Mouse (Mus musculus) heart, embryonic 13.5 days (tissue): ENCODE results near the gene Smndc1. TPM values are rescaled to one million over a fixed set of nuclear protein-coding genes. Genes with fewer than 3 reads are reported as not detected.

ENCODE experiments used
- ATAC-seq: fragments of 200-750 bp; cut with Nextera tagmentation; 2 replicates; pipeline ENCODE4 v1.8.0; 2017; ENCODE audit warnings: moderate TSS enrichment; ENCODE audit not compliant: insufficient number of reproducible peaks, low FRiP score, low TSS enrichment; ENCODE audit errors: extremely low read depth
- H3K27ac ChIP-seq: fragments of 300-500 bp; sonication (generic); replicated peaks from 2 replicates; pipeline ENCODE4 v1.5.1; 2015; ENCODE audit warnings: moderate library complexity, mild to moderate bottlenecking, inconsistent platforms
- H3K27me3 ChIP-seq: fragments of 300-500 bp; sonication (generic); replicated peaks from 2 replicates; pipeline ENCODE4 v1.6.1; 2015; ENCODE audit warnings: mild to moderate bottlenecking, inconsistent platforms
- H3K36me3 ChIP-seq: fragments of 300-500 bp; sonication (generic); 2 replicates; pipeline ENCODE4 v1.6.1; 2015; ENCODE audit warnings: mild to moderate bottlenecking, inconsistent platforms
- H3K4me1 ChIP-seq: fragments of 300-500 bp; sonication (generic); 2 replicates; pipeline ENCODE4 v1.6.1; 2015; ENCODE audit warnings: inconsistent platforms
- H3K4me2 ChIP-seq: fragments of 300-500 bp; sonication (generic); 2 replicates; pipeline ENCODE4 v1.6.1; 2015; ENCODE audit warnings: inconsistent platforms, mild to moderate bottlenecking, moderate library complexity
- H3K4me3 ChIP-seq: fragments of 300-500 bp; sonication (generic); 2 replicates; pipeline ENCODE4 v1.5.1; 2015; ENCODE audit warnings: moderate library complexity, mild to moderate bottlenecking, inconsistent platforms
- H3K9ac ChIP-seq: fragments of 300-500 bp; sonication (generic); 2 replicates; pipeline ENCODE4 v1.6.1; 2015; ENCODE audit warnings: inconsistent platforms, mild to moderate bottlenecking, moderate library complexity
- H3K9me3 ChIP-seq: fragments of 300-500 bp; sonication (generic); 2 replicates; pipeline ENCODE4 v1.6.1; 2016; ENCODE audit warnings: inconsistent platforms
- WGBS: fragments of 180-500 bp; shearing (Covaris S2); methylation state at CpG from one replicate; pipeline ENCODE4 v1.1.7; 2015; ENCODE audit warnings: mixed read lengths; 5-methylcytosine and 5-hydroxymethylcytosine counted together
- polyA plus RNA-seq: library from polyadenylated mRNA; unstranded; fragments of >200 nt; fragmentation: Nextera tagmentation; extraction: Ambion mirVana; gene quantifications from 2 replicates; pipeline ENCODE4 v1.2.1, GENCODE M21; 2015

Smndc1 gene
- polyA plus RNA-seq, 1 experiment from 2014 or later: 27.8 TPM

DNA sequence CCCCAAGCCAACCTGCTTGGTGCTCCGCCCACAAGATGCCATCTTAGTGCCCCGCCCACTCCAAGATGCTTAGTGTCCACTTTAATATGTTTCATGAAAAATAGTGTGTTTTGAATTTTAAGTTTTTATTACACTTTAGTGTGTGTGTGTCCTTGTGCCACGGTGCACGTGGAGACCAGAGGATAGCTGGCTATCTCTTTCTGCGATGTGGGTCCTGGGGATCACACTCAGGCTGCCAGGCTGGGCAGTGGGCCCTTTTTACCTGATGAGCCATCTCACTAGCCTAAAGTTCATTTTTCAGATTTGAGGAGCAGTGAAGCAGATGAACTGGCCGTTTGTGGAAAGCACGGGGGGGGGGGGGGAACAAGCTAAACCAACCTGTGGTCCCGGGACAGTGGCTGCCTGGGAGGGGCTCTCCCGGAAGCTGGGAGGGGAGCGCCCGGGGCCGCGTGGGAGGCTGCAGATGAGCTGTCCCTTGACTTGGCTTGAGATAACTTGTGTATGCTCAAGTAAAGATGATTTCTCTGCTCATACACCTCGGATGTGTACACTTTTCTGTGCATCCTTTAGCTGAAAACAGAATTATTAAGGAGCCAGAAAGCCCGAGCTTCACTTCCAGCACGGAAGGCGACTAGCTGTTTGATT, 19.4 kb upstream of the Smndc1 start:
- Histone ChIP-seq H3K9me3 (no peaks in the 10 kb centered on the region), H3K4me2 (peak overlapping the region; percentile 48), H3K27me3 (no peaks in the 10 kb centered on the region), H3K4me3 (0 out of 2 replicates have a peak overlapping the region, but pooled peaks have one; percentile 7), H3K9ac (peak overlapping the region; percentile 47), H3K27ac (0 out of 2 replicates have a peak overlapping the region, but pooled peaks have one; percentile 26), H3K36me3 (no peaks in the 10 kb centered on the region), H3K4me1 (peaks cover 43% of the 10 kb centered on the region)
- WGBS: 44% methylated on average over 17 of the region's 17 CpGs
- ATAC-seq: no peak

DNA sequence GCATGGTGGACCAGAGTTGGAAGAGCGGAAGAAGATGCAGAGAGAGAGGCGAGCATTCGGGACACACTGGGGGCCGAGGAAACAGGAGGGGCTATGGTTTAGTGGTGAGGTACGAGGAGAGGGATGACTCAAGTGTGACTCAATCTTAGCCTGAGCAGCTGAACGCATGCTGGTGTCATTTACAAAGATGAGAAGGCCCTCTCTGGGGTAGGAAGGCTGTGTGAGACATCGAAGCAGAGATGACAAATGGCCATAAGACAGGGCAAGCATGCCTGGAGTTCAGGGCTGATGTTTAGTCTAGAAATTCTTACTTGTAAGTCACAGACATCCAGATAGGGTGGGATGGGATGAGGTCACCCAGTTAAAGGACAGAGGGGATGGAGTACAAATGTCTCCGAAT, 18.0 kb upstream of the Smndc1 start:
- H3K4me2 ChIP-seq: no peak overlapping the region
- no peaks in the 10 kb centered on the region for H3K36me3 ChIP-seq
- H3K4me1 ChIP-seq: peaks cover 33% of the 10 kb centered on the region
- no peak overlapping the region for H3K27ac ChIP-seq
- no peak overlapping the region for H3K9ac ChIP-seq
- no peaks in the 10 kb centered on the region for H3K27me3 ChIP-seq
- no peak overlapping the region for H3K4me3 ChIP-seq
- ATAC-seq: no peak
- H3K9me3 ChIP-seq: no peaks in the 10 kb centered on the region
- WGBS: 82% methylated on average over 8 of the region's 8 CpGs

DNA sequence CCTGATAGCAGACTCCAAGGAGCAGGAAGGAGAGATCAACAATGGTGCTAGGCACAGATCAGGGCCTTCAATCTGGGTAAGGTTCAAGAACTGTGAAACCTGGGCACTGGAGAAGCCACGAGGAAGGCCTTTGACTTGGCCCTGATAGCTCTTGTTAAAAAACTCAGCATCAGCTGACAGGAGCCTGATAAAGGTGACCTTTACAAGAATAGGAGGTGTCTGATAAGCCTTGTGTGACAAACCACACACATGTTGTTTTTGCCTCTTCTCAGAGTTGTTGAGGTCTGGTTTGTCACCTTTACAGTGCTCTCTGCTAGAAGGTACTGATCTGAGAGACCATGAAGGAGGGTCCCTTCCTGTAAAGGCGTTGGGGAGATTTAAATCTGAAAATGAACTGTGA, 17.0 kb upstream of the Smndc1 start:
- ATAC-seq: no peak
- Histone ChIP-seq H3K9me3 (no peaks in the 10 kb centered on the region), H3K27me3 (no peaks in the 10 kb centered on the region), H3K9ac (no peak overlapping the region), H3K27ac (no peak overlapping the region), H3K4me2 (no peak overlapping the region), H3K4me1 (peaks cover 29% of the 10 kb centered on the region), H3K36me3 (no peaks in the 10 kb centered on the region), H3K4me3 (no peak overlapping the region)
- 31% methylated on average over 2 of the region's 2 CpGs for WGBS

DNA sequence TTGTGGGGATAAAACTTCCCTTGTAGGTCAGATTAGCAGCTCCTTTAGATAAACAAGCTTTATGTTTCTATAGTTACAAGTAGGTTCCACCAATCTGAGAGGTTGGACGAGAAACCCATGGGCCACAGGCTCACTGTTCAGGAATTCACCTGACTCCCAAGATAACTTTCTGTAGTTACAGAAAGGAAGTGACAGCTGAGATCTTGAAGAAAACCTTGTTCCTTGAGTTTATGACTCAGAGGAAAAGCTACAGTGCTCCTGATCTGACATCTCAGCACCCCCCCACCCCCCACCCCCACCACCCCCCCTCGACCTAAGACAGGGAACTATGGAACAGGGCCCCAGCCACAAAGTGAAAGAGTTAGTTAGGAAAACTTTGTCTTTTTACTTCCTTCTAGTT, 15.4 kb upstream of the Smndc1 start:
- WGBS: 17% methylated on average over 2 of the region's 2 CpGs
- Histone ChIP-seq H3K27ac (no peak overlapping the region), H3K4me2 (no peak overlapping the region), H3K9ac (no peak overlapping the region), H3K36me3 (no peaks in the 10 kb centered on the region), H3K27me3 (no peaks in the 10 kb centered on the region), H3K4me1 (peaks cover 14% of the 10 kb centered on the region), H3K4me3 (no peak overlapping the region), H3K9me3 (no peaks in the 10 kb centered on the region)
- ATAC-seq: no peak

DNA sequence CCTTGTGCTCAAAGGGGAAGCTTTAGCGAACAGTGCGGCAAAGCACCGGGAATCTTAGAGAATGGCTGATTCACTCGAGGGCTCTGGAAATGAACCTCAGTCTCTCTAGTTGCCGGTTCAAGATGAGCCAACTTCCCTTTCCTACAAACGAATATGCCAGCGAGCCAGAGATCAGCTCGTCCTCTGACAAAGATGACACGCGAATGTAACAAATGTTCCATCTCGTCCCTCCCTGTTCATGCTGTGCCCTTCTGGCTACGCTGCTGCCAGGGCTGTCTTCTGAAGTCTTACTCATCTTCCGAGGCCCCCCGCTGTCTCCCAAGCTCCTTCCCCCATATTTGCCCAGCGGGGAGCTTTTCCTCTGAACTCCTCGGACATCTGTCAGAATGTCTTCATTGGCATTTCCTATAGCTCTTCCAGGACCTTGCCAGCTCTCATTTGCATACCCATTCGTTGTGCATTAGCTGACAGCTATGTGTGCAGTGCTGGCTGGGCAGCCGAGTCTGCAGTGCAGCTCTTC, 14.5 kb upstream of the Smndc1 start:
- no peak for ATAC-seq
- H3K4me1 ChIP-seq: peaks cover 5% of the 10 kb centered on the region
- no peaks in the 10 kb centered on the region for H3K27me3 ChIP-seq
- H3K9me3 ChIP-seq: no peaks in the 10 kb centered on the region
- H3K27ac ChIP-seq: no peak overlapping the region
- H3K4me3 ChIP-seq: no peak overlapping the region
- no peak overlapping the region for H3K9ac ChIP-seq
- 76% methylated on average over 18 of the region's 18 CpGs for WGBS
- H3K36me3 ChIP-seq: no peaks in the 10 kb centered on the region
- no peak overlapping the region for H3K4me2 ChIP-seq

DNA sequence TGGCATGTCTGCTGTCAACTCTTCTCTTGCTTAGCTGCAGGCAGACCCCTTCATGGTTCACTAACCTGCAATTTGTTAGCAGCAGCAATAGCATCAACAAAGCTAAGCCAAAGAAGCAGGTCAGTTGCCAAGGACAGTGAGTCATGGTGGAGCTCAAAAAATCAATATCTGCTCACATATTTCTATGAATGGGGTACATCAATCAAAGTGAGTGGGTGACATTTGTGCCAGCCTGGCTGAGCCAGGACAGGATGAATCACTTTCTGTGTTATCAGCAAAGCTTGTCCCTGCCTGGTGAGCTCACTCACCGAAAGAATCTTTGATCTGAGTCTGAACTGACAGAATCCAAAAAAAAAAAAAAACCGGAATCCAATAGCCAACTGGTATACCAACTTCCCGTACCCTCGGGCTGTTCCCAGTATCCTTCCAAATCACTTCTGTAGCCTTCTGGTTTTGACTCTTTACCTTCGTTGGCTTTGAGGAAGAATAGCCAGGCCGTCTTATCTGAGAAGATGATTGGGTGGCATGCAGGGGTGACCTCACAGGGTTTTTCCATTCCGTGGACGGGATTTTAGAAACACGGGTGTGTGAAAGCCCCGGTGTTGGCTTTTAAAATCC, 13.9 kb upstream of the Smndc1 start:
- Histone ChIP-seq H3K4me3 (no peak overlapping the region), H3K36me3 (no peaks in the 10 kb centered on the region), H3K27ac (no peak overlapping the region), H3K27me3 (no peaks in the 10 kb centered on the region), H3K4me2 (no peak overlapping the region), H3K9ac (no peak overlapping the region), H3K9me3 (no peaks in the 10 kb centered on the region), H3K4me1 (0 out of 2 replicates have a peak, but pooled peaks cover 3% of the 10 kb centered on the region)
- WGBS: 75% methylated on average over 10 of the region's 10 CpGs
- no peak for ATAC-seq

DNA sequence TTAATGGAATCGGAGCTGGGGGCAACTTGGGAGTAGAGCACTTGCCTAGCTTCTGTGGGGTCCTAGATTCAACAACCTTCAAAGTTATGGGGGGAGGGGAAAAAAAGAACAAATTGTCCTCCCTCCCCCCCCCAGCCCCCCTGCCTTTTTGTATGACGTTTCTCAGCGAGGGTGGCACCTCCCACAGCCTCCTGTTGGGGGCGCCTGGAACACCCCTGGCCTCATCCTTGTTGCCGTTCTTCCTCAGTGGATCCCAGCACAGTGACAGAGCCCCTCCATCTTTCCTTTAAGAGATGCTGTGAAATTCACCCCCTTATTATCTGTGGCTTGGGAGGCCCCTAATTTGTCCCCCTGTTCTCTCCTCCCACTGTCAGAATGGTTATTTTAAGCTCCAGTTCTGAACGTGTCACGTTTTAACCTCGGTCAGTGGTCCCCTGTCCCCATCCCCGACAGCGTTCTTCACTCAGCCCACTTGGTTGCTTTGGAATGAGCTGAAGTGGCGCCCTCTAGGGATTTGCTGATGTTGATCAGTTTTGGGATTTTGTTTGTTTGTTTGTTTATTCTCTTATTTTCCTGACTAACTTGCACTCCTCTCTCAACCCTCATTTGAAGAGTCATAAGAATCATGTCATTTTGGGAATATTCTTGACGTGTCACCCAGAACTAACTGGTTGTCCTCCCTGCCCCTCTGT, 12.5 kb upstream of the Smndc1 start:
- Histone ChIP-seq H3K4me1 (0 out of 2 replicates have a peak, but pooled peaks cover 3% of the 10 kb centered on the region), H3K27ac (no peak overlapping the region), H3K27me3 (no peaks in the 10 kb centered on the region), H3K36me3 (no peaks in the 10 kb centered on the region), H3K4me2 (no peak overlapping the region), H3K9me3 (no peaks in the 10 kb centered on the region), H3K9ac (no peak overlapping the region), H3K4me3 (no peak overlapping the region)
- 46% methylated on average over 12 of the region's 12 CpGs for WGBS
- ATAC-seq: no peak

DNA sequence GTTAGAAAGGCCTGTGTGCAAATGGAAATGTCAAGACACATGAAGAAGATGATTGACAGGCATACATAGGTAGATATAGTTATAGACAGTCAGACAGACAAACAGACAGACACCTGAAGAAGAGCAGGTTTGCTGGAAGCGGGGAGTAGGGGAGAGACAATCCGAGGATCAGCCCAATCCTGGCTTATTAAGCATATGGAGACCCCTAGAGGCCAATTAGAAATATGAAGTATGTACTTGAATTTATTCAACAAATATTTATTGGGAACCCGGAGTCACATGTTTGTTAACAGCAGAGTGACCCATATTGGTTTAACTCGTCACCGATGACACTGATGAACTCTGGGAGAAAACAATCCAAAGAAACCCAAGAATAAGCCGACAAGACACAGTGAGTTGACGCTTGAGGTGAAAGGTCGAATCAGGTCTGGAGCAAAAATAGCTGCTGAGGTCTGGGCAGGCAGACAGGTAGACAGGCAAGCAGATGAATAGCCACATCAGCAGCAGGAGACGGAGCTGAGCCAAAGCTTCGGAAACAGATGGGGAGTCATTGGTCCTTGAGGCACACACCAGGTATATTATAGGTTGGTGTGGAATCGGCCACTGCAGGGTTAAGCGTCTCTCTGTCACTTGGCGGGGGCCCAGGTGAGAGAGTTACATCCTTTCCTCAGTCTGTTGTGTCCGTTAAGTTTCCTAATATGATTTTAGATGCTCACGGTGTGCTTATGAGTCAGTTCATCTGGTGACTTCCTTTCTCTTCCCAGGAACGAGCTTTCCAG, 10.1 kb upstream of the Smndc1 start:
- no peak overlapping the region for H3K27ac ChIP-seq
- no peaks in the 10 kb centered on the region for H3K27me3 ChIP-seq
- H3K4me1 ChIP-seq: 0 out of 2 replicates have a peak, but pooled peaks cover 3% of the 10 kb centered on the region
- no peak overlapping the region for H3K4me3 ChIP-seq
- no peak overlapping the region for H3K9ac ChIP-seq
- H3K4me2 ChIP-seq: no peak overlapping the region
- H3K9me3 ChIP-seq: no peaks in the 10 kb centered on the region
- 75% methylated on average over 16 of the region's 16 CpGs for WGBS
- ATAC-seq: no peak
- H3K36me3 ChIP-seq: no peaks in the 10 kb centered on the region

DNA sequence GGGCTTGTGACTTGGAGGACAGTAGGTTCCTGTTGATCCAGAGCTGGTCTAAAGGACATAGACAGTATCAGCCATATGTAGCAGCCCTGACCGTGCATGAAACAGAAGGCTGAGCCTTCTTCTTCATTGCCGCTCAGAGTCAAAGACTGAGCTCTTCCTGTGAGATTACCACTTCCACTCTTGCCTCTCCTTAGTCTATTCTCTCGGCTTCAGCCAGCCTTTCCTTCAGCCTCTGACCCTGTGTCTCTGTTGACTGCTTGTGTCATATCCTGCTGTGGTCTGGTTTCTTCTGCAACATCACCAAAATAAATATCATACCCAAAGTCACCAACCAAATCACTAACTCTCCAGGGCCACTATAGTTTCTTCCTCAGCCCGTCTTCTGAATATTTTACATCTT, 8.8 kb upstream of the Smndc1 start:
- ATAC-seq: no peak
- 0 out of 2 replicates have a peak, but pooled peaks cover 5% of the 10 kb centered on the region for H3K4me1 ChIP-seq
- H3K36me3 ChIP-seq: no peaks in the 10 kb centered on the region
- no peaks in the 10 kb centered on the region for H3K27me3 ChIP-seq
- no peak overlapping the region for H3K4me2 ChIP-seq
- no peak overlapping the region for H3K27ac ChIP-seq
- H3K9ac ChIP-seq: no peak overlapping the region
- WGBS: 68% methylated on average over 4 of the region's 4 CpGs
- H3K9me3 ChIP-seq: no peaks in the 10 kb centered on the region
- H3K4me3 ChIP-seq: no peak overlapping the region

DNA sequence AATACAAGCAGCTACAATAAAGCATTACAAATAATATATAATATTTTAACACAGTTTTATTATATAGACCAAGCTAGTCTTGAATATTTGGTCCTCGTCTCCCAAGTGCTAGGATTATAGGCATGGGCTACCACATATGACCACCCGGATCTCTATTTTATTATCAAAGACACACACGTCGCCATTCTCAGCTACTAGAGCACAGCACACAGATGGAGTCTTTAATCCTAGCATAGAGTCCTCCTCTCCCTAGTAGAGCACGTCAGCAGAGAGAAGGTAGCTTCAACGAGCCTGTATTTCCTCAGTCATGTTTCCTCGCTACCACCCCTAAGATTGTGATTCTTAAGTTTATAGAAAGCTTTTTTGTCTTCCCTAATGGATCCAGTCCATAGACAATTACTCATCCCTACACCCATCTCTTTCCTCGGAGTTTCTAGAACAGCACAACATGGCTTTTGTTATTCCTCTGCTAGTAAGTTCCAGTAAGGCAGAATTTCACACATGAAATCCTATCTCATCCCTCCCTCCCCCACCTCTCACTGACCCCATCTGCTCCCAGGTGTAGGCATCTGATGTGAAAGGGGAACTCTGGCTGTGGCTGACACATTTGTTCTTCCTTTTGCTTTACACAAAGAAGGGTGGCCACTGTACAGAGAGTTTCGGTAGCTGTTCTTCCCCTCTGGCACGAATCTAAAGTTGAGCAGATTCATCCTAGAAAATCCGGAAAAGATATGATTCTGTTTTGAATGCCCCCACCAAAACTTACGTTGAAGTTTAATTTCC, 7.3 kb upstream of the Smndc1 start:
- H3K9ac ChIP-seq: no peak overlapping the region
- H3K27me3 ChIP-seq: no peaks in the 10 kb centered on the region
- H3K4me2 ChIP-seq: no peak overlapping the region
- WGBS: 75% methylated on average over 12 of the region's 12 CpGs
- H3K27ac ChIP-seq: no peak overlapping the region
- H3K4me3 ChIP-seq: no peak overlapping the region
- no peaks in the 10 kb centered on the region for H3K9me3 ChIP-seq
- 0 out of 2 replicates have a peak, but pooled peaks cover 2% of the 10 kb centered on the region for H3K4me1 ChIP-seq
- no peak for ATAC-seq
- H3K36me3 ChIP-seq: no peaks in the 10 kb centered on the region
